Mouse (Mus musculus) lung, adult 18-20 months (tissue): Measurements from ENCODE around the gene Akna.

Experiments used
- DNase-seq, 2 experiments: peaks; one replicate each; pipeline ENCODE4 v3.0.0; 2022; ENCODE audit warnings: mixed read lengths in 2 of 2

Akna gene

GRCm38 (mm10) chr4:63409317-63409907 lies 6.3 kb upstream of the Akna start:
- peak; percentile 64 to 73 for DNase-seq

- DNase-seq = peak; percentile 62 to 69
Observed at GRCm38 (mm10) chr4:63408649-63409048, 5.5 kb upstream of the Akna start.

GRCm38 (mm10) chr4:63408247-63408646 lies 5.1 kb upstream of the Akna start:
- DNase-seq = no peak

GRCm38 (mm10) chr4:63405683-63406082 lies 2.5 kb upstream of the Akna start:
- DNase-seq = no peak

DNA sequence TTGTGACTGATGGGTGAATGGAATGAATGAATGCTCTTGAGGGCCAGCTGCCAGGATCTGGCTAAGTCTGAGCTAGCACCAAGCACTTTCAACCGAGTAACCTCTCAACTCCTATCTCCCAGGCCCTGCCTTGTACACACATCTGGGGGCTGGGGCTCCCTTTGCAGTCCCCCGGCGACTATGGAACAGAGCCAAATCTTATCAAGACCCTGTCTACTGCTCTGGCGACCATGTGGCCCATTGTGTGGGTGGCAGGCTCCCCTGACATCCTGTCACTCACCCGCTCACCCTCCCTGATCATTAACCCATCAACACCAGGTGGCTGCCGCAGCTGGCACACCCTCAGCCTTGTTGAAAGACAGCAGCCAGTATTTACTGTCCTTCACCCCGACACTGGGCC lies 1.9 kb upstream of the Akna start:
- DNase-seq = peak in 1 of 2 experiments; percentile 36

DNA sequence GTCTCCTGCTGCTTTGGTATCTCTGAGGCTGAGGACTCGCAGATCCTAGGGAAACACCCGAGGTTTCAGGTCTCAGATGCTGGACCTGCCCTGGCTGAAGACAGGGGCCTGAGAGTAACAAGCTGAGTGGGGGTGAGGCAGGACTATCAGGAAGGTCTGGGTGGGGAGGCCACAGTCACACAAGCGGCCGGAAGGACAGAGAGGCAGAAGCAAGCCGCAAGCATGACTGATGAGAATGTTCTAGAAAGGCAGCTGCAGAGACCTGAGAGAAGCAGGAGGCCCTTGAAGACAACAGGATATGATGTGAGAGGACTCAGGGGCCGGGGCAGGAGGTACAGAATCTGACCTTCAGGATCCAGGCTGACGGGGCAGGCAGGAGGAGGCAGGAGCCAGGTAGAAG lies 1.1 kb upstream of the Akna start:
- DNase-seq = peak in 1 of 2 experiments; percentile 54

DNA sequence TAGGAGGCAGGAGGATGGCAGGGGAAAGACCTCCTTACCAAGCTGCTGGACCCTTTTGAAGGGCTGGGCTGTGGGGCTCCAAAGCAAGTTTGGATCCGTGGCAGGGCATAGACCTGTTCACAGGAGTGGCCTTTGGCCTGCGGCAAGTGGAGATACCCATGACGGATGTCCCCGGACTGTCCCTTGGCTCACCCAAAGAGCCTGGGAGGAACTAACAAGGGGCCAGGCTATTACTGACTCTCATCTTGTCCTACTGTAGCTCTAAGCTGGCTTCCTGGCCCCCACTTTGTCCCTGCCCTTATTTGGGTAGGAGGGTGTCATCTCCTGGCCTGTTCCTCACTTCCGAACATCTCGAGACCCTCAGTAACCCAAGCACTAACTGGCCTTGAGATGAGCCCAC lies 596 bp downstream of the Akna start:
- peak; percentile 57 to 63 for DNase-seq

DNA sequence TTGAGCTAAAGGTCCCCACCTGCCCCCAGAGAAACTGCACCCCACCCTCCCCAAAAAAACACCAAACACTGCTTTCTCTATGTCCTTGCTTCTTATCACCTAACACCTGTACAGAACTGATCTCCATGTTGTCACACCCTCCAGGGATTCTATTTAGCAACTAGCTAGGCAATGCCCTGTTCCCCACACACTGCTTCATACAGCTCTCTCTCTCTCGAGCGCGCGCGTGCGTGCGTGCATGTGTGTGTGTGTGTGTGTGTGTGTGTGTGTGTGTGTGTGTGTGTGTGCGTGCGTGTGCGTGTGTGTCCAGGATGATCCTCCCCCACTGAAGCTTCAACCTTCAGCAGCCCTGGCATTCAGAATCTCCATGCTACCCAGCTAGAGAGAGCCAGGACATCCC lies 1.1 kb downstream of the Akna start:
- no peak for DNase-seq

DNA sequence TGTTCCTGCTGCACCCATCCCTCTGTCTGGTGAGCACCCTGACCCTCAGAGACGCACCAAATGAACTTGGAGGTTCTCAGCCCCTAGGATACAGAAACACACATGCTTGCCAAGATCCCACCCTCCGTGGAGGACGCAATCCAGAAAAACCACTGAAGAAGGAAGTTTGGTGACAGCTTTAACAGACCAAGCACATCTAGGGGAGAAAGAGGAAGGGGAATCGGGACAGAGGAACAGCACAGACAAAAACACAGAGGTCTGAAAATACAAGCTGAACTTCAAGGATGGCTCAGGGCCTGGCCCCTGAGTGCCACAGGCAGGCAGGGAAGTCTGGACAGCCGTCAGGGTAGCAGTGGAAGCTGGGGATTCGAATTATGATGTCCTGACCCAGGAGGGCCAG lies 1.5 kb downstream of the Akna start:
- DNase-seq = peak in 1 of 2 experiments; percentile 32

DNA sequence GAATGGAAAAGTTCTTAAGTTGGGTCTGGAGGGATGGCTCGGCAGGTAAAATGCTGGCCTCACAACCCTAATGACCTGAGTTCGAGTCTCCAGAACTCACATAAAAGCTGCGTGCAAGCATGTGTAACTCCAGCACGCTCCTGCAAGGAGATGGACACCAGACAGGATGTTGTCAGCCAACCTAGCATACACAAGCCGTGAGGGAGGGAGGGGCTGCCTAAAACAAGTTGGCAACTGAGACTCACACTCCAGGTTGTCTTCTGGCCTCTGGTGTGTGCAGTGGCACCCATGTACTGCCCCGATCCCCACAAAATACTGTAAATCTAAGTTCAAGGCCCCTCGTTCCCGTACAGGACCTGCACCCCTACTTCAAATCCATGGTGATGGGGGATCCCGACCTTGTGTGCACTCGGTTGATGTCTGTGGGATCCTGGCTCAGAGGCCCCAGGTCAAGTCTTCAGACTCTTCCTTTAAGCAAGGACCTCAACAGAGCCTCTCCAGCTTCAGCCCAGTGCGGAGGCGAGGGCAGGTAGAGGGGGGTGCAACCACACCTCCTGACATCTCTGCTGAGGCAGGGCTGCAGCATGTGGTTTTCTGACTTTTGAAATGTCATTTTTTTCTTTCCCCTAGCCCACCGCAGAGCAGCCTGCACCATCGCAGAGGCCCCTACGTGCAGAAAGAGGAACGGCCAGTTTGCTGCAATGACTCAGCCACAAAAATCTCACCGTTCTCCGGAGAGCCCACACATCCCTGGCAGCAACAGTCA lies 2.4 kb downstream of the Akna start:
- DNase-seq = peak in 1 of 2 experiments; percentile 49

- no peak for DNase-seq
Observed at GRCm38 (mm10) chr4:63399691-63400270, 3.4 kb downstream of the Akna start.

- DNase-seq = peak; percentile 66 to 71
Observed at GRCm38 (mm10) chr4:63398854-63399609, 4.1 kb downstream of the Akna start.

GRCm38 (mm10) chr4:63397981-63398537 lies 5.1 kb downstream of the Akna start:
- no peak for DNase-seq

DNA sequence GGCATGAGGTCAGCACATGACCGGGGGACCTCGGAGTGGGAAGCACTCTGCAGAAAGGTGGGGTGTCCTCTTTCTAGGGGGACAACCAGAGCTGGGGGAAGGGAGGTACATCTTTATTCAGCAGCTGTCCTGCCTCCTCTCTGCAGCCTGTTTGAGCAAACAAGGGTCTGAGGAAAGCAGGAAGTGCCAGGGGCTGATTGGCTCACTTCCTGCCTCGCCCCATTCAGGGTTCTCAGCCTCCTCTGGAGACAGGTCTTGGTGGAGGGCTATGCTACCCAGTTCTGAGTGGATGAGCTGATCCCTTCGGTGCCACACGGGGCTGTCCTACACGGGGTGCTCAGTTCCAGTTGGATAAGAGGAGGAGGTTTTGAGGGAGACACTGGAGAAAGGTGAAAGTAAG lies 11.8 kb downstream of the Akna start:
- peak; percentile 38 to 51 for DNase-seq

DNA sequence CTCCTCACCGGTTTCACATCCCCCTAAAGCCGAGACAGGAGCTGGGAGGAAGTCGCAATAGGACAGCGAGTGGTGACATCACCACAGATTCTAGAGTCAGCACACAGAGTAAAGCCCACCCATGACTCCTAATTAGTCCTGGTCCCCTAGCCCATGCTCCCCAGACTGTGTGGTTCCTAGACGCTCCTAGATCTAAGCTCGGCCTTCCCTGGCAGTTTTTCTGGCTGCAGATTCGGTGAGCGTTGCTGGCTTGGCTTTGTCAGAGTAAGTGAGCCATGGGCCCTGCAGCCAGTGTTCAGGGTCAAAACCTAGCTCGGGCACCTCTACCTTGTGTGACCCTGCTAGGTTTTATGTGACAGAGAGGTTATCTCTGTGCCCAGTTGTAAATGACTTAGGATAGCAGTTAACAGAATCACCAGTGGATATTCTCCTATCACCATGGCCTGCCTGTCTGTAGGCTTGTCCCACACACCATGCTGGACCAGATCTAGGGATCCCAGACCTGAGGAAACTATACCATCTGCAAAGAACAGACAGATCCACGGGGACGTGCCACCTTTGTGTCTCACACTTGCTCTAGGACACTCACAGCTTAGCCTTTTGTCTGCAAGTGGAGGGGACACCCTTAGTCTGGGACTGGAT lies 13.1 kb downstream of the Akna start:
- peak in 1 of 2 experiments; percentile 41 for DNase-seq

DNA sequence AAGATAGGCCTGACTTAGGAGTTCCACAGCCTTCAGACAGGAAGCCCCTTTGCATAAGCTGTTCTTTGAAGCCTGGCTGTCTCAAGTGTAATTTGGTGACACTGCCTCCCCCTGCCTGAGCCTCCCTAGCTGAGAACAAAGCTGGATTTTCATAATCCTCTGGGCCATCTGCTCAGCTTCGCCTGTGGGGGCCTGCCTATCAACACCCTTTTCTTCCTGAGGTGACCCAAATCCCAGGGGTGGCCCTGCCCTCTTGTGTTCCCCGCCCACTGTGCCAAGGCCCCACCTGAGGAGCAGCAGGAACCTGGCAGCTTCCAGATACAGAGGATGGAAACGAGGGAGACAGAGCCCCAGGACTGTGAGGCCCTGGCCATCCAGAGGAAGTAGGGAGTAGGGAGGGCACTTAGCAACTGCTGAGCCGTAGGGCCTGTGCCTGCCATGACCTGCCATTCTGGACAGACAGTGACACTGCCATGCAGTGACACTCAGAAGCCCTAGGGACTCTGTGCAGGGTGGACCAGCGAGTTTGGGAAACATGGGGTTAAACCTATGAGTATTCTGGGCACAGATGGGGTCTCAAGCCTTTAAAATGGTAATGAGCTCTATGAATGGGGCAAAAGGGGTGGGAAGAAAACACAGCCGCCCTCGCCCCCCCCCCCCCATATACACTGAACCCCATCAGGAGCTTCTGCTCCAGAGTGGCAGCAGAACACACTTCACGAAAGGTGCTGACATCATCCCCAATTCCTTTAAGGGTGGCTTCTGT lies 13.8 kb downstream of the Akna start:
- no peak for DNase-seq

DNA sequence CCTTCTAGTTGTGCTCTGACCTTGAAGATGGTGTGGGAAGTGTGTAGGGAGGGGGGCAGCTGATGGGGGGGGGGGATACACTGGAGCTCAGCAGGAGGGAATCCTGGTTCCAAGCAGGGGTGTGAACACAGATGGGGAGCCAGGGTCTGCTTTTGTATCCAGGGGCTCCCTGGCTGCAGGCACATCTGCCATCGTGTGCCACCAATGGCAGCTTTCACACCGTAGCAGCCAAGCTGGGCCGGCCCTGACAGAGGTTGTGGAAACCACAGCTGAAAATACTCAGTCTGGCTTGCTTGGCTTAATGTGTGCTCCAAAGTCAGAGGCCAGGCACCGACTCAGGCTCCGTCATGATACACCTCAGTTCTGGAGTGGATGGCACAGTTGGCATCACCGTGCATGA lies 15.1 kb downstream of the Akna start:
- DNase-seq = no peak

DNA sequence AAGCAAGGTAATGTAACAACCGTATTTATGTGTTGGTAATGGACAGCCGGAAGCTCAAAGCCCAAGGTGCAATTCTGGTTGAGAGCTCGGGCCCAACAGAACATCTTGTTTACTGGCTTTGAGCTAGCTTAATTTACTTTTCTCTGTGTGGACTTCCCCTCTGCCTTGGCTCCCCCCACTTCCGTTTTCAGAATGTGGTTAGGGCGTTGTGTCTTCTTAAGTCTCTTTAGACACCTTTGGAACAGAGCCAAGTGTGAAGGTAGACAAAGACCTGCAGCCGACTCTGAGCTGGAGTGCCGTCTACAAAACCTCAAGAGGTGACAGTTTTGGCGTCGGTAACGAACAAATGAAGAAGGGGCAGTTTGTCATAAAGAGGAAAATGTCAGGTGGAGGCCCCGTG lies 17.4 kb downstream of the Akna start:
- peak; percentile 55 to 64 for DNase-seq

- DNase-seq = no peak
Observed at GRCm38 (mm10) chr4:63385253-63385652, 17.9 kb downstream of the Akna start.

DNA sequence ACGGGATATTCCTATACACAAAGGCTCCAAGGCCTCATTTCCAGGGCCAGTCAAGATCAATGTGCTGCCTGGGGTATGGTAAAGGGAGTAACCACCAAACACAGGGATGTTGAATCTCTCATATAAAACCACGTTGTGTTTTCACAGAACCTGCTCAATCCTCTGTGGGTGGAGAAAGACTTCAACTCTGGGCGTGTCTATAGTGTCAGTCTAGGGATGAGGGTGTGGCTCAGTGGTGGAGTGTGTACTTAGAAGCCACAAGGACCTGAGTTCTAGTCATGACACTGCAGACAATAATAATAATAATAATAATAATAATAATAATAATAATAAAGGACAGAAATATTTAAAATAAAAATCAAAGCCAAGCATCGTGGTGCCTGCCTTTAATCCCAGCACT lies 18.9 kb downstream of the Akna start:
- DNase-seq = no peak

- no peak for DNase-seq
Observed at GRCm38 (mm10) chr4:63383474-63383873, 19.7 kb downstream of the Akna start.
